Mouse (Mus musculus) A20 (cell line): Measurements from ENCODE around the gene Ulk4.

Experiments used
- DNase-seq: peaks from one replicate; pipeline ENCODE4 v3.0.0-alpha.2; 2011; ENCODE audit warnings: low read depth, low spot score

Gene Ulk4

GRCm38 (mm10) chr9:121107643-121108042 is 169.4 kb downstream of the Ulk4 start:
- DNase-seq = no peak

GRCm38 (mm10) chr9:121107101-121107500 is 169.9 kb downstream of the Ulk4 start:
- no peak for DNase-seq

- DNase-seq = no peak
Observed at GRCm38 (mm10) chr9:121101516-121101915, 175.5 kb downstream of the Ulk4 start.

- DNase-seq = no peak
Observed at GRCm38 (mm10) chr9:121099453-121099852, 177.5 kb downstream of the Ulk4 start.

GRCm38 (mm10) chr9:121093760-121094159 is 183.2 kb downstream of the Ulk4 start:
- no peak for DNase-seq

- peak; percentile 28 for DNase-seq
Observed at GRCm38 (mm10) chr9:121092568-121092967, 184.4 kb downstream of the Ulk4 start.

- no peak for DNase-seq
Observed at GRCm38 (mm10) chr9:121091016-121091735, 185.8 kb downstream of the Ulk4 start.

GRCm38 (mm10) chr9:121087661-121088060 is 189.3 kb downstream of the Ulk4 start:
- DNase-seq = no peak

- no peak for DNase-seq
Observed at GRCm38 (mm10) chr9:121084191-121084590, 192.8 kb downstream of the Ulk4 start.

- DNase-seq = no peak
Observed at GRCm38 (mm10) chr9:121080834-121081233, 196.2 kb downstream of the Ulk4 start.

GRCm38 (mm10) chr9:121080413-121080812 is 196.6 kb downstream of the Ulk4 start:
- no peak for DNase-seq

GRCm38 (mm10) chr9:121079388-121080088 is 197.5 kb downstream of the Ulk4 start:
- no peak for DNase-seq

GRCm38 (mm10) chr9:121076291-121076690 is 200.7 kb downstream of the Ulk4 start:
- DNase-seq = no peak

- DNase-seq = no peak
Observed at GRCm38 (mm10) chr9:121075246-121075645, 201.8 kb downstream of the Ulk4 start.

GRCm38 (mm10) chr9:121074726-121075125 is 202.3 kb downstream of the Ulk4 start:
- no peak for DNase-seq

GRCm38 (mm10) chr9:121072127-121072757 is 204.8 kb downstream of the Ulk4 start:
- no peak for DNase-seq

- DNase-seq = no peak
Observed at GRCm38 (mm10) chr9:121071461-121072126, 205.4 kb downstream of the Ulk4 start.

GRCm38 (mm10) chr9:121071050-121071449 is 205.9 kb downstream of the Ulk4 start:
- no peak for DNase-seq

- no peak for DNase-seq
Observed at GRCm38 (mm10) chr9:121068115-121068514, 208.9 kb downstream of the Ulk4 start.

- DNase-seq = no peak
Observed at GRCm38 (mm10) chr9:121067043-121067442, 210.0 kb downstream of the Ulk4 start.

GRCm38 (mm10) chr9:121065383-121065978 is 211.5 kb downstream of the Ulk4 start:
- no peak for DNase-seq
